Mouse (Mus musculus) liver, postnatal 0 days (tissue): Measurements from ENCODE around the gene Atp6v0a4.

Source experiments
- CTCF ChIP-seq: sonication (generic); IDR thresholded peaks from 2 replicates; pipeline ENCODE4 v1.5.1; 2016; ENCODE audit warnings: antibody characterized with exemption, low read depth
- EP300 ChIP-seq: IDR thresholded peaks from 2 replicates; pipeline ENCODE4 v1.6.1; 2016; ENCODE audit warnings: antibody characterized with exemption, low read depth, mild to moderate bottlenecking

DNA sequence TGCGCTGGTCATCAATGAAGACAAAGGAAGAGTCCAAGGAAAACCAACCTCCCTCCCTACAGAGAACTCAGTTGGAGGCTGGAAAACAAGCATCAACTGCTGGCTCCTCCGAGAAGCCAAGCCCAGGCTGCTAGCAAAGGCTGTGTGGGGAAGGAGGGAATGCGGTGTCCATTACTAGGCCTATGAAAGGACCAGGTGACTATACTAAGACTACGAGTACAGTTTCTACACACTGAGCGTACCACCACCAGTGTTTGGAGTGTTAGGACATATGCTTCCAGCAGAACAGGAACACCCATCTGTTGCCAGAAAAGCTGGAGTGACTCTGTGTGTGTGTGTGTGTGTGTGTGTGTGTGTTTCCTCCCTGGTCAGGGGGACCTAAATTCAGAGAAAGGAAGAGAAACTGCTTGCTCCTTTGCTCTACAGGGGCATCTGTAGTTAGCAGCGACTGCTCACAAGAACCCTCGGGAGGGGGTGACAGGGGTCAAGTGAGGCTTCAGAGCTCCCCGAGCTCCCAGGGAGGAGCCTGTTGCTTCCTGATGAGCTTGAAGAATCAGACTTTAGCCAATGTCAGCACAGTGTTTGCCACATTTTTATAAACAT, 21.2 kb upstream of the Atp6v0a4 start:
- TF ChIP-seq CTCF (no peak), EP300 (no peak)
